Mouse (Mus musculus): ENCODE data around the gene E130218I03Rik. TPM values are rescaled to one million over a fixed set of nuclear protein-coding genes. Genes with fewer than 3 reads are reported as not detected.
A peak's percentile ranks its signal among the peaks of the same experiment; 100 is the strongest.

E130218I03Rik gene
- total and polyA plus RNA-seq, 2 experiments, result not detected

DNA sequence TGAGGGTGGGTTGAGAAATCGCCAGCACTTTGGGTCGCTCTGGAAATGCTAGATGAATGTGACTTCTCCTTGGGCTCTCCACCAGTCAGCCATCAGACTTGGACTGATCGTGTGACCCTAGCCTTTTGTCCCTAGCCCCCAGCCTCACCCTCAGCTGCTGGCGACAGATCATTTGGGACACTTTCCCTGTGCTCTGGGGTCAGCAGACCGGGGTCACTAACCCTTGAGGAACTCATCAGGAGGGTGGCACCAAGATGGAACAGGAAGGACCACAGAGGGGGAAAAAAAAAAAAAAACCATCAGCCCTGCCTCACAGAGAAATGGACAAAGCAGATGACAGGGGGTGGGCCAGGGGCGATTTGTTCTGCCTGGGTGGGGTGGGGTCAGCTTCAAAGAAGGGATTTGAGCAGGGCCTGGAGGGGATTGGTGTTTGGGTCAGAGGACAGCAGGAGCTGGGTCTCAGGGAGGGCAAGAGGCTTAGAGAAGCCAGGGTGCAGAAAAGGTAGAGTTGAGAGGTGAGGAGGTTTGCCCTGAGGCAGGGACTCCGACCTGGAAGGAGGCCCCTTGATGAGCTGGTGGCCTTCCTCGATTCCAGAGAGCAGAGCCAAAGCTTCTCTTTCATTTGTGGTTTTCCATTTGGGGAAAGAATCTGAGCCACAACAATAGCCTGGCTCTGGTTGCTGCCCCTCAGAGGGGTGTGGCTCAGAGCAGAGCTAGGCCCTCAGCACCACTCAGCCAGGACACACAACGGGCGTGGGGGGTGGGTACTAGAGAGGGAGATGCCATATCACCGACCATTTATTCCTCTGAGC lies 13.9 kb downstream of the E130218I03Rik start:
- H3K27ac ChIP-seq (replicated peaks; ENCODE audit: insufficient read depth, low read depth, low read length), result no peak overlapping the region
- no peak for DNase-seq (ENCODE audit: extremely low read depth, low read depth, low spot score)
- H3K4me3 ChIP-seq (ENCODE audit: insufficient read depth, low read depth, low read length), result no peak overlapping the region
- H3K27me3 ChIP-seq (ENCODE audit: control insufficient read depth, insufficient read depth, low read length), result peaks cover 9% of the 10 kb centered on the region
- TF ChIP-seq CTCF (IDR thresholded peaks at IDR 0.05; ENCODE audit: low read depth, low read length) (no peak), POLR2A (IDR thresholded peaks at IDR 0.05; ENCODE audit: extremely low read depth, insufficient read depth, low read length) (no peak)
- no peaks in the 10 kb centered on the region for H3K4me1 ChIP-seq (ENCODE audit: control insufficient read depth, insufficient read depth, low read length)
- WGBS, result 67% methylated on average over 11 of the region's 11 CpGs
- no peak overlapping the region for H3K9ac ChIP-seq (ENCODE audit: low read depth, low read length)
- H3K79me2 ChIP-seq (ENCODE audit: control insufficient read depth, insufficient read depth, low read length), result no peaks in the 10 kb centered on the region
- H3K36me3 ChIP-seq (ENCODE audit: control insufficient read depth, insufficient read depth, low read length), result no peaks in the 10 kb centered on the region

DNA sequence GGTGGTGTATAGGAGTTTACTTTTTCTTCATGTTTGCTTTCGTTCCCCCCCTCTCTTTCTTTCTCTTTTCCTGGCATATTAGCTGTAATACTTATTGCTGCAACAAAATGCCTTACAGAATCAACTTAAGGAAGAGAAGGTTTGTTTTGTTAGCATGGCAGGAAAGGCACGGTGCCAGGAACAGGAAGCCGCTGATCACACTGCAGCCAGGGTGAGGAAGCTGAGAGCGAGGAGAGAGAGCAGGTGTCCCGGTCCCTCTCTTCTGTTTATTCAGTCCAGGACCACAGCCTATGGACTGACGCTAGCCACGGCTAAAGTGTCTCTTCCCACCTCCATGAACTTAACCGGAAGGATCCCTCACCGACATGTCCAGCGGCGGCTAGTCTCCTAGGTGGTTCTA lies 14.9 kb downstream of the E130218I03Rik start:
- Histone ChIP-seq H3K9ac (ENCODE audit: low read depth, low read length) (no peak overlapping the region), H3K27me3 (ENCODE audit: control insufficient read depth, insufficient read depth, low read length) (peaks cover 9% of the 10 kb centered on the region; the same call in 1 of the 2 replicates), H3K27ac (replicated peaks; ENCODE audit: insufficient read depth, low read depth, low read length) (no peak overlapping the region), H3K79me2 (ENCODE audit: control insufficient read depth, insufficient read depth, low read length) (no peaks in the 10 kb centered on the region), H3K4me1 (ENCODE audit: control insufficient read depth, insufficient read depth, low read length) (no peaks in the 10 kb centered on the region), H3K36me3 (ENCODE audit: control insufficient read depth, insufficient read depth, low read length) (no peaks in the 10 kb centered on the region), H3K4me3 (ENCODE audit: insufficient read depth, low read depth, low read length) (no peak overlapping the region)
- 55% methylated on average over 11 of the region's 11 CpGs for WGBS
- no peak for TF ChIP-seq POLR2A (IDR thresholded peaks at IDR 0.05; ENCODE audit: extremely low read depth, insufficient read depth, low read length)
- no peak for TF ChIP-seq CTCF (IDR thresholded peaks at IDR 0.05; ENCODE audit: low read depth, low read length)
- DNase-seq (ENCODE audit: extremely low read depth, low read depth, low spot score), result no peak

DNA sequence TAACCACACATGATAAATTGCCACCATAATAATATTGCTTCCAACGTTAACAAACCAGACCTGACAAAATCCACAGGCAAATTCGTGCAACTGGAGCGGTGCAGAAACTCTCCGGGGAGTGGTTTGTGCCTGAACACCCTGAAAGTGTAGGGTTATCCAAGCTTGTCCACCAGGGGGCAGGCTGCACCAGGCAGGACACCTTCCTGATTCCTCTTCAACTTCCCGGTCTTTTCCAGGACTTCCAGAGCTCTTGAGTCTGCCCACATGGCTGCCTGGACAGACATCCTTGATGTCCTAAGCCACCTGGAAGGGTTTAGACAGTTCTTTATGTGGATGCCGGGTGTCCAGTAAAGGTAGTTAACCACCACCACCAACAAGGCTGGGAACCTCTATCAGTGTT lies 19.7 kb downstream of the E130218I03Rik start:
- Histone ChIP-seq H3K79me2 (ENCODE audit: control insufficient read depth, insufficient read depth, low read length) (no peaks in the 10 kb centered on the region), H3K36me3 (ENCODE audit: control insufficient read depth, insufficient read depth, low read length) (no peaks in the 10 kb centered on the region), H3K9ac (ENCODE audit: low read depth, low read length) (no peak overlapping the region), H3K27ac (replicated peaks; ENCODE audit: insufficient read depth, low read depth, low read length) (no peak overlapping the region), H3K4me3 (ENCODE audit: insufficient read depth, low read depth, low read length) (no peak overlapping the region), H3K4me1 (ENCODE audit: control insufficient read depth, insufficient read depth, low read length) (no peaks in the 10 kb centered on the region), H3K27me3 (ENCODE audit: control insufficient read depth, insufficient read depth, low read length) (no peaks in the 10 kb centered on the region)
- TF ChIP-seq POLR2A (IDR thresholded peaks at IDR 0.05; ENCODE audit: extremely low read depth, insufficient read depth, low read length) (no peak), CTCF (IDR thresholded peaks at IDR 0.05; ENCODE audit: low read depth, low read length) (peak; percentile 90)
- DNase-seq (ENCODE audit: extremely low read depth, low read depth, low spot score), result peak; percentile 41
- WGBS, result 31% methylated on average over 6 of the region's 6 CpGs

DNA sequence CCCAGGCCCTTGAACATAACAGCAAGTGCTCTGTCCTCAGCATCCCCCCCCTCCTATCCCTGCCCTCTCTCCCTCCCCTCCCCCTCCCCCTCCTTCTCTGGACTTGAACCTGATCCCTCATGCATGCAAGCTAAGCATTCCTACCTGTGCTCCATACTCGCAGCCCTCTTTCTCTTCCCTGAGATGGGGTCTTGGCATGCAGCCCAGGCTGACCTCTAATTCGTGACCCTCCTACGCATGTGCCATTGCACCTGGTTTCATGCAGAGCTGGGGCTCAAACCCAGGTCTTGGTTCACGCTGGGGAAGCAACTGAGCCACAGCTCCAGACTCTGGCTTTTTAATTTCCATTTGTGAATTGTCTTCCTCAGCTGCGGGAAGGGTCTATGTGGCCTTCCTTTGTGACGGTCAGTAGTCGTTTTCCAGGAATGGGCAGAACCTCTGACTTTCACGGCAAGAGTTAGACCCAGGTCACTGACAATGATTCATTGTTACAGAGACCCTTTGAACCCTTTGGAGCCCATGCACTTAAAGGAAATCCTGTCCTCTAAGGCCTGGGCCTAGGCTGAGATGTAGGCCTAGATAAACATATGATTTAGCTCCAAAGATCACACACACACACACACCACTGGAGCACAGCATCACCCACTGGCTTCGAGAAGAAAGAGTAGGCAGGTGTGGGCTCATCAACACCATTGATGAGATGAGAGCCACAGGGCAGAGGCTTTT lies 22.6 kb downstream of the E130218I03Rik start:
- no peaks in the 10 kb centered on the region for H3K27me3 ChIP-seq (ENCODE audit: control insufficient read depth, insufficient read depth, low read length)
- no peak for DNase-seq (ENCODE audit: extremely low read depth, low read depth, low spot score)
- H3K9ac ChIP-seq (ENCODE audit: low read depth, low read length), result no peak overlapping the region
- TF ChIP-seq POLR2A (IDR thresholded peaks at IDR 0.05; ENCODE audit: extremely low read depth, insufficient read depth, low read length), result no peak
- TF ChIP-seq CTCF (IDR thresholded peaks at IDR 0.05; ENCODE audit: low read depth, low read length), result no peak
- H3K4me3 ChIP-seq (ENCODE audit: insufficient read depth, low read depth, low read length), result no peak overlapping the region
- no peaks in the 10 kb centered on the region for H3K36me3 ChIP-seq (ENCODE audit: control insufficient read depth, insufficient read depth, low read length)
- H3K79me2 ChIP-seq (ENCODE audit: control insufficient read depth, insufficient read depth, low read length), result no peaks in the 10 kb centered on the region
- H3K27ac ChIP-seq (replicated peaks; ENCODE audit: insufficient read depth, low read depth, low read length), result no peak overlapping the region
- WGBS, result 80% methylated on average over 9 of the region's 9 CpGs
- no peaks in the 10 kb centered on the region for H3K4me1 ChIP-seq (ENCODE audit: control insufficient read depth, insufficient read depth, low read length)

DNA sequence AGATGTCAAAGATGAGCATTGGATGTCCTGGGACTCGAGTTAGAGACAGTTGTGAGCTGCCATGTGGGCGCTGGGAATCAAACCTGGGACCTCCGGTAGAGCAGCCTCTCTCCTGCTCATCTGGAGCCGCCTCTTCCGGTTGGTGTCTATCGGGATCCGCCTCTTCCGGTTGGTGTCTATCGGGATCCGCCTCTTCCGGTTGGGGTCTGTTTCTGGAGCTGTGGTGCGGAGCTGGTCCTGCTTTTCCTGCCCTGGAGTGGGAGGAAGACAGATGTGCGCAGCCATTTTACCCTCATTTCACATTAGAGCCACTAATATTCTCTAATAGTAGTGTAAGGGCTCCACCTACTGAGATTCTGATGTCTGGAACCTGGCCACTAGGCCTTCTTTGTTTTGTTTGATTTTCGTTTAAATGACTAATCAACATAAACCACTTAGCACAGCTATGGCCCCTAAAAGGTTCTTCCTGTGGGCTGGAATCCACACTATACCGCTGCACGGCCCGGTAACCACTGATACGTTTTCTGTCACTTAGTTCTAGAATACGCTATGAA lies 24.7 kb downstream of the E130218I03Rik start:
- WGBS, result 84% methylated on average over 19 of the region's 19 CpGs
- no peaks in the 10 kb centered on the region for H3K4me1 ChIP-seq (ENCODE audit: control insufficient read depth, insufficient read depth, low read length)
- no peak for DNase-seq (ENCODE audit: extremely low read depth, low read depth, low spot score)
- H3K4me3 ChIP-seq (ENCODE audit: insufficient read depth, low read depth, low read length), result no peak overlapping the region
- no peak overlapping the region for H3K9ac ChIP-seq (ENCODE audit: low read depth, low read length)
- H3K27me3 ChIP-seq (ENCODE audit: control insufficient read depth, insufficient read depth, low read length), result no peaks in the 10 kb centered on the region
- TF ChIP-seq POLR2A (IDR thresholded peaks at IDR 0.05; ENCODE audit: extremely low read depth, insufficient read depth, low read length), result no peak
- TF ChIP-seq CTCF (IDR thresholded peaks at IDR 0.05; ENCODE audit: low read depth, low read length), result no peak
- no peak overlapping the region for H3K27ac ChIP-seq (replicated peaks; ENCODE audit: insufficient read depth, low read depth, low read length)
- H3K36me3 ChIP-seq (ENCODE audit: control insufficient read depth, insufficient read depth, low read length), result no peaks in the 10 kb centered on the region
- H3K79me2 ChIP-seq (ENCODE audit: control insufficient read depth, insufficient read depth, low read length), result no peaks in the 10 kb centered on the region
